Mouse (Mus musculus): Measurements from ENCODE around the gene Gnas.
"Not testable (repeated sequence)": the region's sequence is repeated elsewhere in the genome, so short reads cannot be mapped to it uniquely, and the experiment has no call there.

The Gnas gene

DNA sequence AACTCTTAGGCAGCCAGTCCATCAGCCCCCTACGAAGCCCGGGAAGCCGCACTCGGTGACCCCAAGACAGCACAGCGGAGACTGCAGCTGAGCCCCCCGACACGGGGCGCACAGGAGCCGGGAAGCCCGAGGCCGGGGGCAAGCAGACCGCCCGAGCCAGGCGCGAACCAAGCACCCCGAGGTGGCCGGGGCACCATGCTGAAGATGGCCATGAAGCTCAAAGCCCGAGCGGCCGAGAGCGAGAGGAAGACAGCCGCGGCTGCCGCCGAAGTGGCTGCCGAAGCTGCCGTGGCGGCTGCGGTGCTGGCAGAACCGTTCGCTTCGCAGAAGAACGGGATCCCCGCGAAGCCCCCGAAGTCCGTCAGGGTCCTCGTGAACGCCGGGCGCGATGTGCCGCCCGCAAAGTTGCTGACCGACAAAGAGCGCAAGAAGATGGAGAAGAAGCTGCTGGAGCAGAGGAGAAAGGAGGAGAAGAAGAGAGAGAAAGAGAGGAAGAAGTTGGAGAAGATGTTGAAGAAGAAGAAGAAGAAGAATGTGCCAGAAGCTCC, 44.3 kb downstream of the Gnas start:
- DNase-seq (ENCODE audit: low spot score), result no peak

DNA sequence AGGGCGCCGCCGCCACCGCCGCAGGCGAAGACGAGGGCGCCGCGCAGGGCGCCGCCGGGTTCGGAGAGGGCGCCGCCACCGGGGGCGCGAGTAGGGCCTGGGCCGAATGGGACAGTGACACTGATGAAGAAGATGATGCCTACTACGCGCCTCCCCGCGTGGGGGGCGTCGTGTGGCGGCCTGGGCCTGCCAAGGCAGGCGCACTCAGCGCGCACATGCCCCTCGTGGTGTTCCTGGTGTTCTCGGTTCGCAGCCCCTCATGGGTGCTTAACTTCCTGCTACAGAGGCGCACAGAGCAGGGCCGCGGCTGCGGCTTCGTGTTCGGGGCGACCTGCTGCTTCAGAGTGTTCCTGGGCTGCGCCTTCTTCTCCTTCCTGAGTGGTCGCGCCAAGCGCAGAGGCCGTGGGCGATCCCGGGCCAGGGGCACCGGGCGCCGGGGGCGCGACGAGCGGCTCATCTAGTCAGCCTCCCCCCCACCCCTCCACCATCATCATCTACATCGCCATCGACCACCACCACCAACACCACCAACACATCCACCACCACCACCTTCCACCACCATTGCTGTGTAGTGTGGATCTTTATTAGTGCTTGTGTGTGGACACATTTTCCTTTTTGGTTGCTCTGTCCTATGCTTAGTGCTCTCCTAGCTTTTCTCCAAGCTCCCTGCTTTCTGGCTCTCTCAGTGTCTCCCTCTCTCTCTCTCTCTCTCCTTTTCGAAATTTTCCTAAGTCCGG, 45.0 kb downstream of the Gnas start:
- peak; percentile 16 for DNase-seq (ENCODE audit: low spot score)

DNA sequence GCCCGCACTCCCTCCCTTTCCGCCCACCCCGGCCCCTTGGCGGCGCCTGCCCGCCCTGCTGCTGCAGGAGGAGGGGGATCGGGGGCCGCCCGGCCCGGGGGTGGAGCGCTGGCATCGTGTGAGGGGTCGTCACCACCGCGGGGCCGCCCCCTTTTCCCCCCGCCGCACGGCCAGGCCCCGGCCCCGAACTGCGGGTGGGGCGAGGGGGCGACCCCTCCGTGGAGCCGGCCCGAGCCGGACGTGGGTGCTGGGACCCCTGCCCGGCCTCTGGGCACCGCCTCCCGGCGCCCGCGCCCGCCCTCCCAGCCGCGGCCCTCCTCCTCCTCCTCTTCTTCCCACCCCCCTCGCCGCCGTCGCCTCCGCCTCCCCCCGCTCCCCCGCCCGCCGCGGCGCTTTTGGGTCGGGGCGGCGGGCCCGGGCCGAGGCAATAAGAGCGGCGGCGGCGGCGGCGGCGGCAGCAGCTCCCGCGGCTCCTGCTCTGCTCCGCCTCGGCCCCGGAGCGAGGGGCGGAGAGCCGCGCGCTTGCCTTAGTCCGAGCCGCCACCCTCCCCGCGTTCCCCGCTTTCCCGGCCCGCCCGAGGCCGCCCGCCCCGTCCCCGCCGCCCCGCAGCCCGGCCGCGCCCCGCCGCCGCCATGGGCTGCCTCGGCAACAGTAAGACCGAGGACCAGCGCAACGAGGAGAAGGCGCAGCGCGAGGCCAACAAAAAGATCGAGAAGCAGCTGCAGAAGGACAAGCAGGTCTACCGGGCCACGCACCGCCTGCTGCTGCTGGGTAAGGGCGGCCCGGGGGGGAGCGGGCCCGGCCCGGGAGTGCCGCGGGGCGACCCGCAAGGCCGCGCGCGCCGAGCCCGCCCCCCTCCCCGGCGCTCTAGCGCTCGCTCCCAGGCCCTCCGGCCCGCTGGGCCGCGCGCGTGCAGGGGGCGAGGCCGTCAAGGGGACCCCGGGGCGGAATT, 45.8 kb downstream of the Gnas start:
- DNase-seq (ENCODE audit: low spot score), result peak; percentile 84

DNA sequence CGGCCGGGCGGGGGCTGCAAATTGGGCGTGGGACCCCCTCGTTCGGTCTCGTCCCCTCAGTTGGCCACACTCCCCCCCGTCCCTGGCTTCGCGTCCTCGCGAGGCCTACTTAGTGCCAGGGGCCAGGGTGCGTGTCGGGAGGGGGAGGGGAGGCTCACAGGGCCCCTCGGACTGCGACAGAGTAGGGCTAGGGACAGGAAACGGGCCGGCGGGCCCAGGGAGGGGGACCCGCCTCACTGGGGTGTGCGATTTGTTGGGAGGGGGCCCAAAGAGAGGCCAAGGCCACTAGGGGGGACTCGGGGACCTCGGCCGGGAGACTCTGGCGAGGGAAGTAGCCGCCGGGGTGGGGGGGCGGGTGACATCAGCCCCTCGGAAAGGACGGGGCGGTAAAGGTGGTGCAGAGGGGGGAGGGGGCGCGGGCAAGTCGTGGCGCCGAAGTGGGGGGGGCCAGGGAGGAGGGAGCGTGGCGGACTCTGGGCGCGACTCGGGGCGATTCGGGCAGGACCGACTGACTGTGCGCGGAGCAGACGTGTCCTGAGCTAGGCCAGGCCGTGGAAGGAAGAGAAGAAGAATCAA, 46.6 kb downstream of the Gnas start:
- DNase-seq (ENCODE audit: low spot score), result peak; percentile 73

DNA sequence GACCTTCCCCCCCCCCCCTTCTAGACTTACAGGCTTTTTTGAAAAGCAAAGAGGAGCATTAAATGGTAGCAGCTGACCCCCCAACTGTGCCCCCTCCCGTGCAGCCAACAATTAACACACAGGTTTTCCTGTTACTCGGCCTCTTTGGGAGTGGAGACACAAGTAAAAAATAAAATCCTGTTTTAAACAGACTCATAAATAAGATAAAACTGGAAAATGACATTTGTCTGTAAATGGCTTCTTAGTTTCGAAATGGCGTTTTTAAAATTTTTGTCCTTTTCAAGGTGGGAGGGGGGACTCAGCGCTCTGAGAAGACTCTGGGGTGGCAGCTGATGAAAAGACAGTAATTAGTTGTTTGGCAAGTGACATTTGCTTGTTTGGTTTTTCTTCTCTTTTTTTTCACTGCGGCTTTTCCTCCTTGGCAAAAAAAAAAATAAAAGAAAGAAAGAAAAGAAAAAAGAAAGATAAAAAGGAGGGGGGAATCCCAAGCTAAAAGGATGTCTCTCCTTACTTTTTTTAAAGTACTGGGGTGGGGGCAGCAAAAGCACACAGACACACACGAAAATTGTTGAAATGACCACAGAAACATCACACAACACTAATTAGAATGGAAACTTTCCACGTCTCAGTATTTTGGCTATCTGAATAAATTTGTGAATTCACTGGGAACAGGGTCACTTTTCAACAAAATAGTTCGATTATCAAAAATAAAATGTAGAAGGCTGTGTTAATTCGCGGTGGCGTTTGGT, 47.3 kb downstream of the Gnas start:
- DNase-seq (ENCODE audit: low spot score), result no peak

DNA sequence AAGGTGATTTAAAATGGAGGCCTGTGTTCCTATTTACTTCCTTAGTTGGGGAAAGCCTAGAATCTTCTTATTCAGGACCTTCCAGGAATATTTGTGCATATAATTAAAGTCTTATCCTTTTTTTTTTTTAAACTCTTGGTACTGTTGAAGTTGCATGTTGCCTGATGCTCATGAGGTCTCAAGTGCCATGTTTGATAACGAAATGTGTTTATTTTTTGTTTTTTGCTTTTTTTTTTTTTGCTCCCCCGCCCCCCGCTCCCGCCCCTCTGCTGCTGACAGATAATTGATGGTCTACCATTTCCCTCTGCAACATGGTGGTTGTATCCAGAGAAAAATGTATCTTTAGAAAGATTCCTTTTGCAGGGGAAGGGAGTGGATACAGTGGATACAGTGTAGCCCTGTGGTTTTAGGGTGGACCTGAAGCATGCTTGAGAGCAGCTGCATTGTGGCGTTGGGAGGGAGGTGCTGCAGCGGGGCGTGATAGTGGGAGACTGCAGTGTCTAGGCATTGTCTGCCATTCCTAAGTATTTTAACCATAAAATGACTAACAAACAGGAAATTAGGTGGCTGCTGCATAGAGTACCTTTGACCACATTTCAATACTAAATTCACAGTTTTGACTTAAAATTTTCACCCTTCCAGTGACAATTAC, 49.2 kb downstream of the Gnas start:
- DNase-seq (ENCODE audit: low spot score), result no peak

DNA sequence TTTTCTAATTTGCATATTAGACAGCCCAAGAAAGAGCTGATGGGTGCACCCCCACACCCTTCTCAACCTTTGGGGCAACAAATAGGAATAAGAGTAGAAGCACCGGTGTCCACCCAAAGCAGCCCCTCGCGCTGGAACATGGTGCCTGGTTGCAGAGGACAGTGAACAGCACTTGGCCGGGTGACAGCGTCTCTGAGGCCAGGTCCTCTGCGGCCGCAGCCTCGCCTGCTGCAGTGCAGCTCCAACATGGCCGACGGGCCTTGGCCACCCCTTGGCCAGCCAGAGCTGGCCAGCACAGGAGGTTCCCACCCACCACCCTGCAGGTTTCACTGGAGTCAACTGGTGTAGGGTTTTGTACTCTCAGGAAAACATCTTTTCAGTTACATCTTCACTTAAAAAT, 50.3 kb downstream of the Gnas start:
- DNase-seq (ENCODE audit: low spot score), result no peak

DNA sequence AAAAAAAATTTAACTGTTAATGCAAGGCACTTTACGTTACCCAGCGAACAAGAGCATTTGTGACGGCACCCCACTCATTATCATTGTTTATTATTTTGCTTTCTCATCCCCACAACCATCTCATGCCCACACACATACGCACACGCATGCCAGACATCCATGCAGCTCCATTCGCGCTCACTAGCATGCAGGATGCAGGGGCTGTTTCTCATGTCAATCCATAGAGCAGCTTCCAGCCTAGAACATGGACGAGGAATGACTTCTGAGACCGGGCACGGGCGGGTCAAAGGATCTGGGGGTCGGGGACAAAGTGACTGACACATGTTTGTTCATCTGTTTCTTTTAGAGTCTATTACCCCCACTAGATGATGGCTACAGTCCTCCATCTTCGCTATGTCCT, 53.2 kb downstream of the Gnas start:
- no peak for DNase-seq (ENCODE audit: low spot score)

DNA sequence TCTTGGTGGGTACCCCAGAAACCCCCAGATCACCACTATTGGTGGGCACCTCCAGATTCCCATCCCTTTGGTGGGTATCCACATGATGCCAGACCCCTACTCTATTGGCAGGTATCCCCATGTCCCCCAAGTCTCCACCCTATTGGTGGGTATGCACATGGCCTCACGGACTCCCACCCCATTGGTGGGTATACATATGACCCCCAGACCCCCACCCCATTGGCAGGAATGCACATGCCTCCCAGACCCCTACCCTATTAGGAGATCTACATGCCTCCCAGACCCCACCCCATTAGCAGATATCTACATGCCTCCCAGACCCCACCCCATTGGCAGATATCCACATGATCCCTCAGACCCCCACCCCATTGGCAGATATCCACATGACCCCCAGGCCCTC, 55.6 kb downstream of the Gnas start:
- DNase-seq (ENCODE audit: low spot score), result no peak

DNA sequence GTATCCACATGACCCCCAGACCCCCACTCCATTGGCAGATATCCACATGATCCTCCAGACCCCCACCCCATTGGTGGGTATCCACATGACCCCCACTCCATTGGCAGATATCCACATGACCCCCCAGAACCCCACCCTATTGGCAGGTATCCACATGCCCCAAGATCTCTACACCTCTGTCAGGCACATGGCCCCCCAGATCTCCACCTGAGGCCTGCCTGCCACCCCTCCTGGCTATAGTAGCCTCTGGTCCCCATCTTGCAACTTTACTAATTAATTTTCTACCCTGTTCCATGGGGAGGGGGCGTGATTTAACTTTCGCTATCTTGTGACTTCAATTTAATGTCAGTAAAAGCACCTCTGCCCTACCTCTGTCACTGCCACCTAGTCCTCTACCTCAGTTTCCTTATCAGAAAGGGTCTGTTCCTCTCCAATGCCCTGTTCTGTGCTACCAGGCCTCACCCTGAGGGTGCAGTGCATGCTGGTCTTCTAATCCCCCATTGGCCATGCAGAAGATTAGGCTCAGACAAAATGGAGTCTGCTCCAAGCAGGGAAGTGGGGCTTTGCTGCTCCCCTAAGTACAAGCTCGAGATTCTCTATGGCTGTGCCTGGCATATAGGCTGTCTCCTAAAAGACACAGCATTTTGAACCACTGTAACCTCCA, 56.2 kb downstream of the Gnas start:
- no peak for DNase-seq (ENCODE audit: low spot score)

DNA sequence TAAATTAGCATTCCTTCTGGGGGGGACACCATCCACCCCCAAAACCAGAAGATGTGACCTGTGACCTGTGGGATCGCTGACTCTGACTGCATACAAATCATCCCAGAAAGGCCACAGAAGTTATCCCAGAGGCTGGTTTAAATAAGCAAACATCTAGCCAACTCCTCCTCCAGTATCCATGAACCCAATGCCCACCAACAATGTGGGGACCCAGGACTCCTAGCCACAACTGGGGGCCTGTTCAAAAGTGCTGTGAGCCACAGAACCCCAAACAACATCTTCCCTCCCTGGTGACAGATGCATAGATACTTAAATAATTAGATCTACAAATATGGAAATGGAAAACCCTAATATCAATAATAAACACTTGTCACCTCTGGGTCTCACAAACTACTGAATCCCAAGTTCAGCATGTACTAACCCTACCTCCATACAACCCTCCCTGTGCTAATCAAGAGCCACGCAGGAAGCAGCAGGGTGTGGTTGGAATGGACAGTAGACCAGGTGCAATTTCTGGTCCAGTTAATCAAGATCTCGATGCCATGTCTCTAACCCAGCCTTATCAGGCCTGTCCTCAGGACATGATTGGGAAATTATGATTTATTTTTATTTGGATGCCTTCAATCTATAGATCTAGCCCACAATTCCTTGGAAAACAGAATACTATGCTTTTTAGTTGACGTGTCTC, 56.9 kb downstream of the Gnas start:
- no peak for DNase-seq (ENCODE audit: low spot score)

DNA sequence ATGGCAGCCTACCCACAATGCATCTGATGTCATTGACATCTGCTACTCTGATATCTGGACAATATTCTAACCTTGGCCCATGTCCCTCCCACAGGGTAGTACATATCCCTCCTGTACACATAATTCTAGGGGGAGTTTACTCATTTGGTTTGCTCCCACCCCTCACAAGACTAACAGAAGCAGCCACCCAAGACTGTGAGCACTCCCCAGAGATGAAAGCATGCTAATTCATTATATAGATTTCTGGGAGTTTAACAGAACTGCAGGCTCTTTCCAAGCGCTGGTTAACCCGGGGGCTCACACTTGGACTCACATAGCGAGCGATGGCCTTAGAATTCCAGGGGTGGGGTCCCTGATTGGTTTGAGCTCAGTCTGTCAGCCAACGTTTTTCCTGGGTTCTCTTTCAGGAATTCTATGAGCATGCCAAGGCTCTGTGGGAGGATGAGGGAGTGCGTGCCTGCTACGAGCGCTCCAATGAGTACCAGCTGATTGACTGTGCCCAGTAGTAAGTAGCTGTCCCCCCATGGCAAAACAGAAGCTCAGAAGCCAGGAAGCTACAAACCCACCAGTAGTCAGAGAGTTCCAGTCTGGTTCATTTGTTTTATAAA, 58.8 kb downstream of the Gnas start:
- no peak for DNase-seq (ENCODE audit: low spot score)

DNA sequence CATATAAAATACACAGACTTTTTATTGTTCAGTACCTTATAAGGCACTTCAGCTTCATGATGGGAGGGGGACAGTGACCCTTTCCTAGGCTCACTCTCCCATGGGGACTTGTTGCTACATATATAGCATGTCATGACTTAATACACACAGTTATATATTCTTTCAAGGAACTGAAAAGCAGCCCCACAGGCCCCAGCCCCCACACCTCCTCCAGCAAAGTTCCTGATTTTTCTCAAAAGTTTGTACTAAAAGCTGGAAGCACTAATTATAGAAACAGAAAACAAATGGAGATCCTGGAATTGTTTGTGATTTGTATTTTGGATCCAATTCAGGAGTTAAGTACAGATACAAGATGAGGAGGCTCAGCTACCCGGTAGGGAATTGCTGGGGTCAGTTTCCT, 59.4 kb downstream of the Gnas start:
- no peak for DNase-seq (ENCODE audit: low spot score)

DNA sequence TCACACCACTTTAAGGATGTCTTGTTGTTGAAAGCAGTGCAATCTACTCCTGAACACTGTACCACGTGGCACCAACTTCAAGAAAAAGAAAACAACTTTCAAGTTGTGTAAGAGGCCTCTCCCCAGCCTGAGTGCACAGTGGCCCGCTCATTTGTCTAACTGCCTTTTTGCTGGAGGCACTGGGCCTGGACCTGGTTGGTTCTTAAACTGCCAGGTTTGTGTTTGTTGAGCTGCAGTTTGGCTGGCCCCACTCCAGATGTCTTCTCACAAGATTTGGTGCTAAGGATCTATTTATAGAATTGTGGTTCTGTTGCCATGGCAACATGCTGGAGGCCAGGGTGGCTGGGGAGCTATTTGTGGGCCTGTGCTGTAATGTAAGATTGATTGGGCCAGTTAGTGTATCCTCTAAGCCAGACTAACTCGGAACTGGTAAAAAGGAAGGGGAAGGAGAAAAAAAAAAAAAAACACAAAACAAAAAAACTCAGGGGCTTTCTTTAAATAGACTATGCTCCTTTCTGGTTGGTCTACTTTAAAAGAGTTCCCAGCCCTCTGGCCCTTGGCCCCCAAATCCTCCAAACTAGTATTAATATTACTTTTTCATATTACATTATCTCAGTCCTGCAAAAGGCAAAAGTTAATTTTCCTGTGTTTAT, 60.0 kb downstream of the Gnas start:
- peak; percentile 64 for DNase-seq (ENCODE audit: low spot score)

DNA sequence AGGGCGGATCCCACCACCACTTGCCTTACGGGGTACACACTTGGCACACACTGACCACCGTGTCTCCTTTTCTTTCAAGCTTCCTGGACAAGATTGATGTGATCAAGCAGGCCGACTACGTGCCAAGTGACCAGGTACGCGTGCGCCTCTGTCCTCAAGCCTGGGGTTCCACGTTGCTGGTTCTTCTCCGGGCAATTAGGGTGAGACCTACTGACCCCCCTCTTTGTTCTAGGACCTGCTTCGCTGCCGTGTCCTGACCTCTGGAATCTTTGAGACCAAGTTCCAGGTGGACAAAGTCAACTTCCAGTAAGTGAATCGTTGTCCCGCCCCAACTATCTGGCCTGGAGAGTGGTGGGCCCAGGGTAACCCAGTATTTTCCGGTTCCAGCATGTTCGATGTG, 60.9 kb downstream of the Gnas start:
- DNase-seq (ENCODE audit: low spot score), result no peak

DNA sequence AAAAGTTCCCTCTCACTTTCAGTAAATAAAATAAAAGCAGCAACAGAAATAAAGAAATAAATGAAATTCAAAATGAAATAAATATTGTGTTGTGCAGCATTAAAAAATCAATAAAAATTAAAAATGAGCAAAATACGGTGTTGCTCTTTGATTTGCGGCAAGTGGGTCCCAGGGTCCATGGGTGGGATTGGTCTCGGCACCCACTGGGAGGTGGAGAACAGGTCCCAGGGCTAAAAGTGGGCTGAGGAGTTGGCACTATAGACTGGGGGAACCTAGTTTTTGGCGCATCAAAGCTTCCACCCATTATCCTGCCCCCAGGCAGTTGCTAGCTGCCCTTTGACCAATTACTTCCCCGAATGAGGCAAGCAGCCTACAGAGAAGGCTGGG, 62.5 kb downstream of the Gnas start, which contains the start of gene Gm20721:
TSS of gene Gm20721 (minus strand) at position 101 of the 387 bp plus-strand sequence.
- no peak for DNase-seq (ENCODE audit: low spot score)

DNA sequence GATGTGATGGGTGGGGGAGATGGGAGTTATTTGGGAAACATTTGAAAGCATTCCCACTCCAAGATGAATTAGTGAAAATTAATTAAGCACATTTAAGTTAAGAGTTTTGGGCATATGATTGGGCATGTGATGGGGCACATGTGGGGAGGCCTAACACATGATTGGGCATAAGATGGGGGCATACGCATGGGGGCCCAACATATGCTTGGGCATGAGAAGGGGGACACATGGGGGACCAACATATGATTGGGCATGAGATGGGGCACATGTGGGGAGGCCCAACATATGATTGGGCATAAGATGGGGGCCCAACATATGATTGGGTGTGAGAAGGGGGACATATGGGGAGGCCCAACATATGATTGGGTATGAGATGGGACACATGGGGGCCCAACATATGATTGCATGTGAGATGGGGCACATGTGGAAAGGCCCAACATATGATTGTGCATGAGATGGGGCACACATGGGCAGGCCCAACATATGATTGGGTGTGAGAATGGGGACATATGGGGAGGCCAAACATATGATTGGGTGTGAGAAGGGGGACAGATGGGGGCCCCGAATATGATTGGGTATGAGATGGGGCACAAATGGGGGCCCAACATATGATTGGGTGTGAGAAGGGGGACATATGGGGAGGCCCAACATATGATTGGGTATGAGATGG, 63.0 kb downstream of the Gnas start:
- not testable (repeated sequence) for DNase-seq (ENCODE audit: low spot score)

DNA sequence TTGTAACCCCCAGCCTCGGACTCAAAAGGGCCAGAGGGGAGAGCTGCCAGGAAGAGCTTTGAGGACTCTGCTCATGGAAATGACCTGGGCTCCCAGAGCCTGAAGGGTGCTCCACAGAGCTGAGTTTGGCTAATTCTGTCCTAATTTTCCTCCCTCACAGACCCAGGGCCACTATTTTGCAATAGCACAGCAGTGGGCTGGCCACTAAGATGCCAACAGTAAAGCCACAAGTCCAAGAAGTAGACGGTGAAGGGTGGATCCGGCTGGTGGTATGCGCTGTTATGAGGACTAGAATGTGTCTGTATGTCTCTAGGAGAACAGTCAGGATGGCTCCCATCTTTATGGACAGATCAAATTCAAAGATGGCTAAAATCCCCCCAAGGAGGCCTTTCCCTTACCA, 74.4 kb downstream of the Gnas start:
- no peak for DNase-seq (ENCODE audit: low spot score)

DNA sequence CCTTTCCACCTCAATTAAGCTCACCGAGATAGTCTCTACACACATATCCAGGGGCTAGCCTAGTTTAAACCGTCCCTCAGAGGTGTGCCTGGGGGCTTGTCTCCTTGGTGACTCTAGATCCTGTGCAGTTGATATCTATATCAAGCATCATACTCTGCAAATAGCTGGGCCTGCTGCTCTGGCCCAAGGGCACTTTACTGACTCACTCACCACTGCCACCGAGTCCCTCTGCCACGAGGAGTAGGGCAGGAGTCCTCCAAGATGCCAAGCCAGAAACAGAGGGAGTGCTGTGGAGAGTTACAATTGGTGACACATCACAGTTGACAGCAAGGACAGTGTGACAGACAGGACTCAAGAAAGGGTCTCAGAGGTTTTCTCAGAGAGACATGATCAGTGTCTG, 75.5 kb downstream of the Gnas start:
- no peak for DNase-seq (ENCODE audit: low spot score)

Data from urinary bladder, postnatal 14 days (tissue).